Mouse (Mus musculus): ENCODE measurements at regions not wholly inside any gene's neighbourhood (a gene's known extent, or its start where the extent isn't known, plus 50 kb on each side); places are given as distances from the start of the nearest gene placed in this dataset.

DNA sequence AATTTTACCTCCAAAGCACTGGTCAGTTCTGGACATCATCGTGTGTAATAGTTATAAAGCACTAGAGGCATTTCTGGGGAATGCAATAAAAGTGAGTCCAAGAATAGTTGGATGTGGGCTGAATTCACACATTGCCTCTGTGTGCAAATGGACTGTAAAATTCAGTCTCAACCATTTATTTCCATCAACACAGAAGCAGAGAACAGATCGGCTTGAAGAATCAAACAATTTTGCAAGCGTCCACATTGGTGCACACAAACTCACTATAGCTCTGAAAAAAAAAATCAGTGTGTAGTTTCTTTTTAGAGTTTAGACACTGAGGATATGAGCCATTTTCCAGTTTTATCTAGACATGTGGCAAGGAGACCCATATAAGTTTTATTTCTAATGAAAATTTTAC lies 208.9 kb upstream of the Slc7a11 start:
- no peaks in the 10 kb centered on the region for H3K79me2 ChIP-seq (replicated peaks; ENCODE audit: control insufficient read depth, extremely low read depth, insufficient read depth, poor library complexity, severe bottlenecking)
- H3K4me3 ChIP-seq (replicated peaks in 1 of 3; ENCODE audit: low read depth in 2 of 3, low read length in 2 of 3, poor library complexity in 1 of 3): no peak overlapping the region
- in situ Hi-C loops (cut with MboI; ENCODE audit: low pct_ligation_motif_present, low pct_unique_long_range_greater_than_20kb, low sequenced_read_pairs) (no loop called here), dilution Hi-C loops (cut with MboI; ENCODE audit: extremely low pct_ligation_motif_present, extremely low pct_unique_long_range_greater_than_20kb, low sequenced_read_pairs) (no loop called here)
- no peak overlapping the region for H3K27ac ChIP-seq (ENCODE audit: insufficient read depth, low read depth)
- DNase-seq (ENCODE audit: extremely low read depth): no peak
- H3K9ac ChIP-seq (ENCODE audit: insufficient read depth, low read depth): no peak overlapping the region
- H3K27me3 ChIP-seq (replicated peaks): no peaks in the 10 kb centered on the region
- no peaks in the 10 kb centered on the region for H3K4me1 ChIP-seq (ENCODE audit: control insufficient read depth in 1 of 2, insufficient read depth in 2 of 2)
- H3K36me3 ChIP-seq (replicated peaks in 1 of 2; ENCODE audit: control insufficient read depth in 1 of 2, insufficient read depth in 1 of 2, low read length in 1 of 2): no peaks in the 10 kb centered on the region
- no peak overlapping the region for H3K4me2 ChIP-seq (ENCODE audit: insufficient read depth, low read depth, poor library complexity, severe bottlenecking)
- H3K9me3 ChIP-seq (replicated peaks; ENCODE audit: low read length): peaks cover 5% of the 10 kb centered on the region
- TF ChIP-seq KAT2A (IDR thresholded peaks at IDR 0.05; ENCODE audit: insufficient replicate concordance, low read length): no peak
- no peak for TF ChIP-seq ZC3H11A (IDR thresholded peaks at IDR 0.05; ENCODE audit: low read depth, low read length)
- TF ChIP-seq HCFC1 (IDR thresholded peaks at IDR 0.05; ENCODE audit: low read depth, low read length): no peak
- no peak for TF ChIP-seq ZNF384 (IDR thresholded peaks at IDR 0.05; ENCODE audit: low read depth, low read length)
- TF ChIP-seq USF1 (IDR thresholded peaks at IDR 0.05; ENCODE audit: low read depth, low read length): no peak
- no peak for TF ChIP-seq JUND (conservative IDR thresholded peaks at IDR 0.05; ENCODE audit: low read depth, low read length)
- TF ChIP-seq SIN3A (IDR thresholded peaks at IDR 0.05; ENCODE audit: low read length): no peak
- no peak for TF ChIP-seq PAX5 (IDR thresholded peaks at IDR 0.05; ENCODE audit: low read length)
- TF ChIP-seq USF2 (conservative IDR thresholded peaks at IDR 0.05; ENCODE audit: low read depth, low read length): no peak
- TF ChIP-seq ELF1 (IDR thresholded peaks at IDR 0.05; ENCODE audit: low read depth, low read length): no peak
- TF ChIP-seq CHD1 (IDR thresholded peaks at IDR 0.05; ENCODE audit: low read depth, low read length): no peak
- no peak for TF ChIP-seq ETS1 (conservative IDR thresholded peaks at IDR 0.05; ENCODE audit: low read depth, low read length)
- no peak for TF ChIP-seq ZMIZ1 (IDR thresholded peaks at IDR 0.05; ENCODE audit: low read depth, low read length)
- TF ChIP-seq MAZ (IDR thresholded peaks at IDR 0.05; ENCODE audit: low read depth, low read length): no peak
- no peak for TF ChIP-seq CTCF (conservative IDR thresholded peaks at IDR 0.05 in 1 of 2, IDR thresholded peaks at IDR 0.05 in 1 of 2; ENCODE audit: low read depth in 2 of 2, low read length in 2 of 2)
- TF ChIP-seq SMC3 (IDR thresholded peaks at IDR 0.05; ENCODE audit: low read depth, low read length): no peak
- TF ChIP-seq EP300 (IDR thresholded peaks at IDR 0.05; ENCODE audit: low read length): no peak

DNA sequence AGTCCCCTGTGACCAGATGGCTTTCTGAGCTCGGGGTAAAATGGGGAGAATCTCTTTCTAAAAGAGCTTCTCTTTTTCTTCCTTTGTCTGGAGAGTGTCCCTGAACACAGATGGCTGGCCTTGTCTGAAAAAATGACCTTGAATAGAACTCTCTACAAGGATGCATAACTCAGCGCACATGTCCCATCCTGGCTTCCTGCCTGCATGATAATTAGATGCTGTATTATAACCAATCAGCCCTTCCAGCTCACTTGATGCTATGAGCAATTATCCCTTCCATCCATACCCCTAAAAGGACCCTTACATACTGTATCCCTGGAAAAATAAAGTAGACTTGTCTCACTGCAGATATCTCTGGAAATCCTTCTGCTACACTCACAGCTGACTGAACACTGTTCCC lies 199.7 kb upstream of the Slc7a11 start:
- dilution Hi-C loops (cut with MboI; ENCODE audit: extremely low pct_ligation_motif_present, extremely low pct_unique_long_range_greater_than_20kb, low sequenced_read_pairs) (no loop called here), in situ Hi-C loops (cut with MboI; ENCODE audit: low pct_ligation_motif_present, low pct_unique_long_range_greater_than_20kb, low sequenced_read_pairs) (no loop called here)
- H3K4me3 ChIP-seq (replicated peaks in 1 of 3; ENCODE audit: low read depth in 2 of 3, low read length in 2 of 3, poor library complexity in 1 of 3): no peak overlapping the region
- no peaks in the 10 kb centered on the region for H3K27me3 ChIP-seq (replicated peaks)
- DNase-seq (ENCODE audit: extremely low read depth): no peak
- no peak overlapping the region for H3K9ac ChIP-seq (ENCODE audit: insufficient read depth, low read depth)
- no peaks in the 10 kb centered on the region for H3K4me1 ChIP-seq (ENCODE audit: control insufficient read depth in 1 of 2, insufficient read depth in 2 of 2)
- no peak overlapping the region for H3K27ac ChIP-seq (ENCODE audit: insufficient read depth, low read depth)
- TF ChIP-seq USF2 (conservative IDR thresholded peaks at IDR 0.05; ENCODE audit: low read depth, low read length) (no peak), SIN3A (IDR thresholded peaks at IDR 0.05; ENCODE audit: low read length) (no peak)
- peaks cover 12% of the 10 kb centered on the region for H3K9me3 ChIP-seq (replicated peaks; ENCODE audit: low read length)
- H3K79me2 ChIP-seq (replicated peaks; ENCODE audit: control insufficient read depth, extremely low read depth, insufficient read depth, poor library complexity, severe bottlenecking): no peaks in the 10 kb centered on the region
- no peak overlapping the region for H3K4me2 ChIP-seq (ENCODE audit: insufficient read depth, low read depth, poor library complexity, severe bottlenecking)
- H3K36me3 ChIP-seq (replicated peaks in 1 of 2; ENCODE audit: control insufficient read depth in 1 of 2, insufficient read depth in 1 of 2, low read length in 1 of 2): no peaks in the 10 kb centered on the region
